Mouse (Mus musculus): Measurements from ENCODE around the gene Tjp2. TPM values are rescaled to one million over a fixed set of nuclear protein-coding genes. Genes with fewer than 3 reads are reported as not detected.

Tjp2 gene
- polyA plus RNA-seq, 1 experiment from 2014 or later = 26.9 TPM

DNA sequence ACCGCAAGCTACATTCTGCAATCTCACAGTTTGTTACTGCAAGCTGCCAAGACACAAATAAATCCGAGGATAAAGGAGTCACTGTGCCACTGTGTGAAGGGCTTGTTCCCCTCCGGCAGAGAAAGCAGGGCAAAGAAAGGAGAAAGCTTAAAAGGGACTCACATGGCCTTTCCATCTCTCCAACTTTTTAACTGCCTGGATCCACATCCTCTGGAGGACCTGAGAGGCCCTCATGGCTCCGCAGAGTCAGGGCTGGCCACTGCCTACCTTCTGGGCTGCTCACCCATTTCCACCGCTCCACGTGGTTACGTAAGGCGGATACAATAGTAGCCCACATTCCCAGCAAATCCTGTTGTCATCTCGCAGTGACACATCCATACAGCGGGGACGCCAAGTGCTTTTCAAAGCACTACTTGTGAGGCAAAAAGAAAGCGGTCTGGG, 82.2 kb downstream of the Tjp2 start:
- H3K9me3 ChIP-seq (ENCODE audit: control insufficient read depth, low read length) = no peaks in the 10 kb centered on the region
- no peak overlapping the region for H3K4me2 ChIP-seq (ENCODE audit: low read depth, severe bottlenecking)
- H3K4me1 ChIP-seq (ENCODE audit: control insufficient read depth, insufficient read depth, low read length) = no peaks in the 10 kb centered on the region
- 88% methylated on average over 12 of the region's 12 CpGs for WGBS
- ATAC-seq (ENCODE audit: insufficient number of reproducible peaks, low FRiP score, low TSS enrichment, low read depth) (no peak), DNase-seq (ENCODE audit: low spot score) (no peak)
- no peak overlapping the region for H3K4me3 ChIP-seq (ENCODE audit: low read depth, low read length)
- H3K27me3 ChIP-seq (ENCODE audit: control insufficient read depth, insufficient read depth, low read length) = no peaks in the 10 kb centered on the region
- no peak overlapping the region for H3K9ac ChIP-seq (ENCODE audit: low read length)
- H3K27ac ChIP-seq (replicated peaks; ENCODE audit: low read depth, low read length) = no peak overlapping the region
- H3K36me3 ChIP-seq (ENCODE audit: control insufficient read depth, insufficient read depth, low read length) = no peaks in the 10 kb centered on the region

DNA sequence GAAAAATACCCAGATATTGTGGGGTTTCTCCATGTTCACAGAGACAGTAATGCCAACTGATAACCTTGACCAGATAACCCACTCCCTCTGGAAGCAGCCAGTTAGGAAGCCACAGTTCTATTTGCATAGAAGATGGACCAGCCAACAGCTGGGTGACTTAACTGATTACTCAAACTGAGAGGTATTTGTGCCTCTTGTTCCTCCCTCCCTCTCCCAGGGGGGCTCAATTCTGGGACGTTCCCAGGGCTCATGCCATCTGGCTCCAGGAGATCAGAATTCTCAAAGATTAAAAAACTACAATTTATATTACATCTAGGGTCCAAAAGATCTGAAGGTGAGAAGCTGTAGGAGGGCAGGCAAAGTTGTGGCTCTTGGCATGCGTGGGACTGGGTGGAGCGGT, 84.5 kb downstream of the Tjp2 start:
- DNase-seq (ENCODE audit: low spot score) = no peak
- Histone ChIP-seq H3K27me3 (ENCODE audit: control insufficient read depth, insufficient read depth, low read length) (no peaks in the 10 kb centered on the region), H3K4me1 (ENCODE audit: control insufficient read depth, insufficient read depth, low read length) (no peaks in the 10 kb centered on the region), H3K27ac (replicated peaks; ENCODE audit: low read depth, low read length) (no peak overlapping the region), H3K4me3 (ENCODE audit: low read depth, low read length) (no peak overlapping the region), H3K9me3 (ENCODE audit: control insufficient read depth, low read length) (no peaks in the 10 kb centered on the region), H3K4me2 (ENCODE audit: low read depth, severe bottlenecking) (no peak overlapping the region), H3K36me3 (ENCODE audit: control insufficient read depth, insufficient read depth, low read length) (peaks cover 2% of the 10 kb centered on the region; the same call in 1 of the 2 replicates), H3K9ac (ENCODE audit: low read length) (no peak overlapping the region)
- WGBS = 68% methylated on average over 3 of the region's 3 CpGs
- ATAC-seq (ENCODE audit: insufficient number of reproducible peaks, low FRiP score, low TSS enrichment, low read depth) = no peak

DNA sequence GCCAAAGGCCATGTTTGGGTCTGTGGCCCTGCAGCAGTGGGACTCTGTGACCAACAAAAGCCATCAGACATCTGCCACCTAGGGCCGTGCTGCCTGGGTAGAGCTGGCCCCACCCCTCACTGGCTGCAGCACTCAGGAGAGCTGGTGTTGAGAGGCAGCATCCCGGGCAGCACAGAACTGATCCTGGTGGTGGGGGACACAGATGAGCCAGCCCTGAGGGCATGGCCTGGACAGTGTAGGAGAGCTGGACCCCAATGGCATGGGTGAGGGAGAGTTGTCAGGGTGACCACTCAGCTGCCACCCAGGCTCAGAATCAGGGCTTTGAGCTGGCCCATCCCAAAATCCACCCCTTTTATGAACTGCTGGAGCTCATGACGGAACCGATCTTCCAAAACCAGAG, 87.4 kb downstream of the Tjp2 start:
- DNase-seq (ENCODE audit: low spot score) (no peak), ATAC-seq (ENCODE audit: insufficient number of reproducible peaks, low FRiP score, low TSS enrichment, low read depth) (no peak)
- no peaks in the 10 kb centered on the region for H3K9me3 ChIP-seq (ENCODE audit: control insufficient read depth, low read length)
- no peak overlapping the region for H3K4me2 ChIP-seq (ENCODE audit: low read depth, severe bottlenecking)
- H3K27me3 ChIP-seq (ENCODE audit: control insufficient read depth, insufficient read depth, low read length) = no peaks in the 10 kb centered on the region
- 90% methylated on average over 4 of the region's 4 CpGs for WGBS
- H3K36me3 ChIP-seq (ENCODE audit: control insufficient read depth, insufficient read depth, low read length) = peaks cover 2% of the 10 kb centered on the region
- H3K27ac ChIP-seq (replicated peaks; ENCODE audit: low read depth, low read length) = no peak overlapping the region
- no peak overlapping the region for H3K9ac ChIP-seq (ENCODE audit: low read length)
- H3K4me1 ChIP-seq (ENCODE audit: control insufficient read depth, insufficient read depth, low read length) = 0 out of 2 replicates have a peak, but pooled peaks cover 3% of the 10 kb centered on the region
- no peak overlapping the region for H3K4me3 ChIP-seq (ENCODE audit: low read depth, low read length)

DNA sequence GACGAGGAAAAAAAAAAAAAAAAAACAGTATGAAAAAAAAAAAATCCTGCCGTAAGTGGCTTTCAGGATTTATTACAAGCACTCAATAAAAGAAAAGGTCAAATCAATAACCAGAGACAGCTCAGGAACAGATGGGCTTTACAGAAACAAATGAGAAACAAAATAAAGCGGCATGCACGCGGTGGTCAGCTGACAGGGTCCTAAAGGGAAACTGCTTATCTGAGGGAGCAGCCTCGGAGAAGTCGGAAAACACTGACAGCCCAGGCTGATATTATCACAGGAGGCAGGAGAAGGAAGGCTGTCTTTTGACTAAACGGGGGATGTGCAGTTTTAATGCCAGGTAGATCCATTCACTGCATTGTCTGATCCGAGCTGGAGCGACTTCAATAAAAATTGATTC, 89.8 kb downstream of the Tjp2 start:
- no peak overlapping the region for H3K4me3 ChIP-seq (ENCODE audit: low read depth, low read length)
- H3K27me3 ChIP-seq (ENCODE audit: control insufficient read depth, insufficient read depth, low read length) = no peaks in the 10 kb centered on the region
- 56% methylated on average over 10 of the region's 10 CpGs for WGBS
- H3K4me2 ChIP-seq (ENCODE audit: low read depth, severe bottlenecking) = peak overlapping the region; percentile 13
- H3K4me1 ChIP-seq (ENCODE audit: control insufficient read depth, insufficient read depth, low read length) = 0 out of 2 replicates have a peak, but pooled peaks cover 3% of the 10 kb centered on the region
- ATAC-seq (ENCODE audit: insufficient number of reproducible peaks, low FRiP score, low TSS enrichment, low read depth) (no peak), DNase-seq (ENCODE audit: low spot score) (peak; percentile 42)
- no peak overlapping the region for H3K9ac ChIP-seq (ENCODE audit: low read length)
- no peaks in the 10 kb centered on the region for H3K9me3 ChIP-seq (ENCODE audit: control insufficient read depth, low read length)
- no peak overlapping the region for H3K27ac ChIP-seq (replicated peaks; ENCODE audit: low read depth, low read length)
- H3K36me3 ChIP-seq (ENCODE audit: control insufficient read depth, insufficient read depth, low read length) = peaks cover 7% of the 10 kb centered on the region

DNA sequence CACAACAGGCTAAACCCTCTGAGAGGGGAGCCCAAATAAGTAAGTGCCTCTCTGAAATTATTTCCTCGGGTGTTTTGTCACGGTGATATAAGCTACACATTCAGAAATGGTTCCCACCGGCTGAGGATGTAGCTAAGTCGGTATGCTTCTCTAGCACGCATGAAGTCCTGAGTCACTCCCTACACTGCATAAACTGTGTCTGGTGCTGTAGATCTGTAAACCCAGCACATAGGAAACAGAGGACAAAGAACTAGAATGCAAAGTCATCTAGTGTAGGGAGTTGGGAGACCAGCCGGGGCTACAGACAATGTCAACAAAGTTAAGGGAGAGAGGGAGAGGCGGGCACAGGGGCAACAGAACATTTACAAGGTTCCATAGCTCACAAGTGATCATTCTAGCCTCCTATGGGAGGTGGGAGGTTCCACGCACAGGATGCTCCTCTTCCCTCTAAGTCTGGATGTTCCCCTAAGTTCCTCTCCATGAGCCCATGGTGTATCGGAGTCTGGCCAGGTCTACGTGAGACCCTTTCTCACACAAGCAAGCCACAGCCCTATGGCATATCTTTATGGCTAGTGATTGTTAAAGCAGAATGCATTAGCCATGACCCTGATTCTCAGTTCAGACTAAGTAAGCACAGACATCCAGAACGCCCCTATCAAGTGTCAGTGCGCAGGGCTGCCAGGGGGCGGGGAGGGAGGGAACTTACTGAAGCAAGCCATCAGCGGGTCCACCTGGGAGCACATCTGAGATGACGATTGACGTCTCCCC, 90.5 kb downstream of the Tjp2 start:
- Histone ChIP-seq H3K27me3 (ENCODE audit: control insufficient read depth, insufficient read depth, low read length) (no peaks in the 10 kb centered on the region), H3K36me3 (ENCODE audit: control insufficient read depth, insufficient read depth, low read length) (peaks cover 7% of the 10 kb centered on the region), H3K9me3 (ENCODE audit: control insufficient read depth, low read length) (no peaks in the 10 kb centered on the region), H3K27ac (replicated peaks; ENCODE audit: low read depth, low read length) (no peak overlapping the region), H3K4me3 (ENCODE audit: low read depth, low read length) (no peak overlapping the region), H3K4me2 (ENCODE audit: low read depth, severe bottlenecking) (peak overlapping the region; percentile 13), H3K4me1 (ENCODE audit: control insufficient read depth, insufficient read depth, low read length) (0 out of 2 replicates have a peak, but pooled peaks cover 3% of the 10 kb centered on the region), H3K9ac (ENCODE audit: low read length) (no peak overlapping the region)
- WGBS = 72% methylated on average over 16 of the region's 16 CpGs
- ATAC-seq (ENCODE audit: insufficient number of reproducible peaks, low FRiP score, low TSS enrichment, low read depth) (no peak; the same call in 1 of the 2 replicates), DNase-seq (ENCODE audit: low spot score) (no peak)

DNA sequence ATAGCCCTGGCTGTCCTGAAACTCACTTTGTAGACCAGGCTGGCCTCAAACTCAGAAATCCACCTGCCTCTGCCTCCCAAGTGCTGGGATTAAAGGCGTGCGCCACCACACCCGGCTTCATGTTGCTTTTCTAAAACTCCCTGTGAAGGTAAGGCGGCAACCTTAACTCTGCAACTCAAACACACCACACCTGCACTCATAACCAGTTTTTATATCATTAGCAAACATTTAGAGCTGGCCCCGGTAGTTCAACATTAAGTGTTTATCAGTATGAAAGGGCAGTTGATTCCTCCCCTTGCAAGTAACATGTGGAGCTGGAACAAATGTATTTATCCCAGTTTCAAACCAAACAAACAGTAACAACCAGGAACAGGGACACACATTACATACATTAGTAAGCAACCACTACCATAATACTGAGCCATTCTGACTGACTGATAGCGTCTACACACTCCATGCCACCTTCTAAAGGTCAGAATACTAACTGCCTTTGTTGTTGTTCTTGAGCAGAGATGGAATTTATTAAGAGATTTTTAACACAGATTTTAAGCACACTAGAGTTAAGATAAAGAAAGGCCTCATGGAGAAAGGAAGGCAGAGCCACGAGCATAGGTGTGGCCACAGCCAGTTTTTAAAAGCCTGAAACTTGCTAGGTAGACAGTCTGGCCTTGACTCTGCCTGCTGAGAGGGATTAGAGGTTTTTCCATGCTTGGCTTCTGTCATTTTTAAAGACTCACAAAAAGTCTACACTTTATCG, 101.1 kb downstream of the Tjp2 start:
- H3K9me3 ChIP-seq (ENCODE audit: control insufficient read depth, low read length) = no peaks in the 10 kb centered on the region
- no peak for ATAC-seq (ENCODE audit: insufficient number of reproducible peaks, low FRiP score, low TSS enrichment, low read depth)

DNA sequence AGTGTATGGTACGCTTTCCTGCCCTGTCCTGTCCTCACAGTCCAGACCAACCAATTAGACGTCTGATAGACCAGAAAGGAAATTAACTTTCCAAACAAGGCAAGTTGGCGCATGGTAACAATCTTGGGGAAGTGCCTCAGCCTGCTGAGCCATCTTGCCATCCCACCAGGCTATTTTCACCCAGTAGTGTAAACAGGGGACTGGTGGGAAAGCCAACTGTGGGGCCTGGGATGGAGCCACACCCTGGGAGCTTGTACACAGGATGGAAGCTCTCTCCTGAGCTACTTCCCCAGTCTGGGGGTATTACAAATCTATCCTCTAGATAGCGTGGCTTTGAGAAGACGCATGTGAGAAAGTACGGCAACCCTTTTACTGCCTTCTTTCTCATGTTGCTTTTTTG, 101.7 kb downstream of the Tjp2 start:
- WGBS = 89% methylated on average over 6 of the region's 6 CpGs
- no peak overlapping the region for H3K9ac ChIP-seq (ENCODE audit: low read length)
- no peaks in the 10 kb centered on the region for H3K9me3 ChIP-seq (ENCODE audit: control insufficient read depth, low read length)
- H3K4me2 ChIP-seq (ENCODE audit: low read depth, severe bottlenecking) = no peak overlapping the region
- H3K4me1 ChIP-seq (ENCODE audit: control insufficient read depth, insufficient read depth, low read length) = no peaks in the 10 kb centered on the region
- H3K36me3 ChIP-seq (ENCODE audit: control insufficient read depth, insufficient read depth, low read length) = no peaks in the 10 kb centered on the region
- no peak for ATAC-seq (ENCODE audit: insufficient number of reproducible peaks, low FRiP score, low TSS enrichment, low read depth)
- no peak overlapping the region for H3K27ac ChIP-seq (replicated peaks; ENCODE audit: low read depth, low read length)
- H3K27me3 ChIP-seq (ENCODE audit: control insufficient read depth, insufficient read depth, low read length) = no peaks in the 10 kb centered on the region
- no peak overlapping the region for H3K4me3 ChIP-seq (ENCODE audit: low read depth, low read length)
- no peak for DNase-seq (ENCODE audit: low spot score)

More for the DNA sequence above, 101.1 kb downstream of the Tjp2 start:
- Histone ChIP-seq H3K27ac (replicated peaks; ENCODE audit: low read depth, low read length) (no peak overlapping the region), H3K4me2 (ENCODE audit: low read depth, severe bottlenecking) (no peak overlapping the region), H3K4me3 (ENCODE audit: low read depth, low read length) (no peak overlapping the region), H3K9ac (ENCODE audit: low read length) (no peak overlapping the region), H3K27me3 (ENCODE audit: control insufficient read depth, insufficient read depth, low read length) (no peaks in the 10 kb centered on the region), H3K36me3 (ENCODE audit: control insufficient read depth, insufficient read depth, low read length) (no peaks in the 10 kb centered on the region), H3K4me1 (ENCODE audit: control insufficient read depth, insufficient read depth, low read length) (no peaks in the 10 kb centered on the region)
- 90% methylated on average over 8 of the region's 8 CpGs for WGBS
- no peak for DNase-seq (ENCODE audit: low spot score)

DNA sequence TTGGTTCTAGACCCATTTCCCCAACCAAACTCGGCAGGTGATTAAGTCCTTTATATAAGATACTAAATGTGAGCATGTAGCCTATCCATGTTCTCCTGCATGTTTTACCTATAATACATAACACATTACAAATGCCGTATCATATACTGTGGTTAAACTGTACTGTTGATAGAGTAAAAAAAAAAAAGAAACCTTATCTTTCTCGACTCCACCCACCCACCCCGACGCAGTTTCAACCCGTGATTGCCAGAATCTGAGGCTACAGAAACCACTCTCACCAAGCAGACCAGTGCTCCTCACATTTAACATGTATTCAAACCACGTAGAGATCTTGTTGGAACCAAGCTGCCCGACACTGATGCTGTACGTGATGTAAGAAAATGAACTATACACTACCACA, 102.2 kb downstream of the Tjp2 start:
- DNase-seq (ENCODE audit: low spot score) (no peak), ATAC-seq (ENCODE audit: insufficient number of reproducible peaks, low FRiP score, low TSS enrichment, low read depth) (no peak)
- no peak overlapping the region for H3K27ac ChIP-seq (replicated peaks; ENCODE audit: low read depth, low read length)
- no peaks in the 10 kb centered on the region for H3K36me3 ChIP-seq (ENCODE audit: control insufficient read depth, insufficient read depth, low read length)
- no peak overlapping the region for H3K4me2 ChIP-seq (ENCODE audit: low read depth, severe bottlenecking)
- WGBS = 94% methylated on average over 9 of the region's 9 CpGs
- no peaks in the 10 kb centered on the region for H3K9me3 ChIP-seq (ENCODE audit: control insufficient read depth, low read length)
- H3K4me1 ChIP-seq (ENCODE audit: control insufficient read depth, insufficient read depth, low read length) = no peaks in the 10 kb centered on the region
- H3K9ac ChIP-seq (ENCODE audit: low read length) = no peak overlapping the region
- H3K4me3 ChIP-seq (ENCODE audit: low read depth, low read length) = no peak overlapping the region
- no peaks in the 10 kb centered on the region for H3K27me3 ChIP-seq (ENCODE audit: control insufficient read depth, insufficient read depth, low read length)

Measured in limb, embryonic 11.5 days (tissue).